ENCODE assay signal across 15 mouse cellular contexts in the genomic region with DNA sequence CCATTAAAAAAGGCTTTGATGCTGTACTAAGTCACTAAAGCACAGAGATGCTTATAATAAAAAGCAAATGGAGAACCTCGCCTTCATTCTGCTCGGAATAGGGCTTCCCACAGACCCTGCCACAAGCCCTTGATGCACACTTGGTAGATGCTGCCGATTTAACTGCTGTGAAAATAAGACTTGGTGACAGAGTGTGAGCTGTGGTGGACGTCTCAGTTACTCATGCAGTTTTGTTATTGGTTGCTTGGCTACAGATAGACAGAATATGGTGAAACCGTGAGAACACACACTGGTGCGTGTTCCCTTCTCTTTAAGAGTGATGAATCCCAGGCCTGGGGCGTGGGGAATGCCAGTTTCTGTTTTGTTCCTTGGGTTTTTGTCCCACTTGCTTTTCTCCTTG.
"Had no signal": no experiment of that assay in that cellular context is flagged by ENCODE, and none has a peak within 500 bp of the region (broad histone marks: within the 10 kb centered on the region; RNA-seq: fewer than 3 reads in every experiment).

No protein-coding gene starts in this region.

- DNase-seq: kidney, adult 9 months; kidney, postnatal 36 days; layer of hippocampus, adult 9-11 months; layer of hippocampus, postnatal 36 days; lung, embryonic 14.5 days; lung, postnatal 10 days; retina, postnatal 1 day; right cerebral cortex, postnatal 4 days; spleen, adult 18-20 months; thymus, adult 2 months had no signal

- H3K9ac ChIP-seq: limb, embryonic 15.5 days; liver, embryonic 12.5 days; lung, embryonic 14.5 days; midbrain, embryonic 12.5 days; neural tube, embryonic 13.5 days had no signal

- ATAC-seq: liver, embryonic 12.5 days had no signal

- H3K27ac ChIP-seq: kidney, postnatal 0 days; limb, embryonic 15.5 days; liver, embryonic 12.5 days; midbrain, embryonic 12.5 days; neural tube, embryonic 13.5 days had no signal

- H3K36me3 ChIP-seq: limb, embryonic 15.5 days; midbrain, embryonic 12.5 days; neural tube, embryonic 13.5 days had no signal

- H3K4me1 ChIP-seq: limb, embryonic 15.5 days; midbrain, embryonic 12.5 days had no signal

- H3K9me3 ChIP-seq: limb, embryonic 15.5 days; liver, embryonic 12.5 days; midbrain, embryonic 12.5 days; neural tube, embryonic 13.5 days had no signal

- H3K27me3 ChIP-seq: liver, embryonic 12.5 days; neural tube, embryonic 13.5 days had no signal

- H3K4me2 ChIP-seq: limb, embryonic 15.5 days; liver, embryonic 12.5 days; lung, embryonic 14.5 days; midbrain, embryonic 12.5 days; neural tube, embryonic 13.5 days had no signal

- H3K4me3 ChIP-seq: limb, embryonic 15.5 days; liver, embryonic 12.5 days; midbrain, embryonic 12.5 days; neural tube, embryonic 13.5 days had no signal
